Mouse (Mus musculus): ENCODE results near the gene Myf6. TPM values are rescaled to one million over a fixed set of nuclear protein-coding genes. Genes with fewer than 3 reads are reported as not detected.

Myf6 gene
- polyA plus RNA-seq, 1 experiment from 2014 or later: not detected

- no peak overlapping the region for H3K4me2 ChIP-seq (ENCODE audit: low read length)
- no peak for ATAC-seq
- H3K9ac ChIP-seq (replicated peaks; ENCODE audit: low read depth, low read length): no peak overlapping the region
- no peaks in the 10 kb centered on the region for H3K4me1 ChIP-seq (replicated peaks; ENCODE audit: control insufficient read depth, insufficient read depth, low read length)
- no peaks in the 10 kb centered on the region for H3K36me3 ChIP-seq (ENCODE audit: control insufficient read depth, insufficient read depth)
- no peak overlapping the region for H3K27ac ChIP-seq (ENCODE audit: low read length)
- no peaks in the 10 kb centered on the region for H3K9me3 ChIP-seq (ENCODE audit: control insufficient read depth, low read length)
- no peaks in the 10 kb centered on the region for H3K27me3 ChIP-seq (replicated peaks; ENCODE audit: control insufficient read depth, insufficient read depth, low read length)
- WGBS: 85% methylated on average over 7 of the region's 7 CpGs
- no peak overlapping the region for H3K4me3 ChIP-seq (replicated peaks; ENCODE audit: low read length)
These were observed 26.7 kb downstream of the Myf6 start for GRCm38 (mm10) chr10:107467819-107468218.

GRCm38 (mm10) chr10:107449496-107450330 lies 44.8 kb downstream of the Myf6 start:
- ATAC-seq: no peak
- no peaks in the 10 kb centered on the region for H3K27me3 ChIP-seq (replicated peaks; ENCODE audit: control insufficient read depth, insufficient read depth, low read length)
- WGBS: 92% methylated on average over 5 of the region's 5 CpGs
- H3K36me3 ChIP-seq (ENCODE audit: control insufficient read depth, insufficient read depth): no peaks in the 10 kb centered on the region
- no peak overlapping the region for H3K4me3 ChIP-seq (replicated peaks; ENCODE audit: low read length)
- H3K4me2 ChIP-seq (ENCODE audit: low read length): no peak overlapping the region
- H3K27ac ChIP-seq (ENCODE audit: low read length): no peak overlapping the region
- no peak overlapping the region for H3K9ac ChIP-seq (replicated peaks; ENCODE audit: low read depth, low read length)
- H3K4me1 ChIP-seq (replicated peaks; ENCODE audit: control insufficient read depth, insufficient read depth, low read length): no peaks in the 10 kb centered on the region
- H3K9me3 ChIP-seq (ENCODE audit: control insufficient read depth, low read length): no peaks in the 10 kb centered on the region

Small RNA genes lying within 50 kb of the gene (microRNA-seq; reads per million reads assigned to microRNA genes)
- not detected for gene Gm44403

Other genes starting within 250 kb of the Myf6 start
- gene Lin7a, start 223.1 kb downstream of the Myf6 start, polyA plus RNA-seq (2015; fragmentation: Nextera tagmentation; extraction: Ambion mirVana): 12.6 and 18.8 TPM in 2 replicates
- gene Myf5, start 8.6 kb downstream of the Myf6 start, polyA plus RNA-seq (2015; fragmentation: Nextera tagmentation; extraction: Ambion mirVana): not detected in 2 replicates
- gene Ptprq, start 225.3 kb upstream of the Myf6 start, polyA plus RNA-seq (2015; fragmentation: Nextera tagmentation; extraction: Ambion mirVana): 0.05 and 0.11 TPM in 2 replicates

Data from forebrain, embryonic 16.5 days (tissue).